Mouse (Mus musculus): ENCODE results near the gene Mmel1. TPM values are rescaled to one million over a fixed set of nuclear protein-coding genes. Genes with fewer than 3 reads are reported as not detected.

The Mmel1 gene
- polyA plus RNA-seq, 1 experiment from 2014 or later: 0.05 TPM

GRCm38 (mm10) chr4:154933306-154933907 is 64.0 kb downstream of the Mmel1 start:
- H3K4me1 ChIP-seq: peaks cover 3% of the 10 kb centered on the region
- WGBS: 61% methylated on average over 13 of the region's 13 CpGs
- H3K27me3 ChIP-seq: 0 out of 2 replicates have a peak, but pooled peaks cover 4% of the 10 kb centered on the region
- no peaks in the 10 kb centered on the region for H3K9me3 ChIP-seq
- H3K27ac ChIP-seq: no peak overlapping the region
- H3K36me3 ChIP-seq: no peaks in the 10 kb centered on the region
- no peak overlapping the region for H3K9ac ChIP-seq
- H3K4me2 ChIP-seq (replicated peaks): no peak overlapping the region
- H3K4me3 ChIP-seq: no peak overlapping the region
- no peak for ATAC-seq (ENCODE audit: low FRiP score, low read depth)

GRCm38 (mm10) chr4:154934800-154935199 is 65.4 kb downstream of the Mmel1 start:
- H3K36me3 ChIP-seq: no peaks in the 10 kb centered on the region

GRCm38 (mm10) chr4:154935788-154936187 is 66.4 kb downstream of the Mmel1 start:
- 71% methylated on average over 7 of the region's 7 CpGs for WGBS
- Histone ChIP-seq H3K4me2 (replicated peaks) (no peak overlapping the region), H3K9ac (no peak overlapping the region), H3K4me3 (no peak overlapping the region), H3K27me3 (0 out of 2 replicates have a peak, but pooled peaks cover 4% of the 10 kb centered on the region), H3K27ac (no peak overlapping the region), H3K9me3 (no peaks in the 10 kb centered on the region), H3K4me1 (no peaks in the 10 kb centered on the region), H3K36me3 (no peaks in the 10 kb centered on the region)
- ATAC-seq (ENCODE audit: low FRiP score, low read depth): no peak

More at GRCm38 (mm10) chr4:154934800-154935199, 65.4 kb downstream of the Mmel1 start:
- H3K9me3 ChIP-seq: no peaks in the 10 kb centered on the region
- H3K9ac ChIP-seq: no peak overlapping the region
- no peaks in the 10 kb centered on the region for H3K4me1 ChIP-seq
- no peak overlapping the region for H3K4me2 ChIP-seq (replicated peaks)
- H3K4me3 ChIP-seq: no peak overlapping the region
- WGBS: 85% methylated on average over 2 of the region's 2 CpGs
- H3K27me3 ChIP-seq: 0 out of 2 replicates have a peak, but pooled peaks cover 4% of the 10 kb centered on the region
- H3K27ac ChIP-seq: no peak overlapping the region
- ATAC-seq (ENCODE audit: low FRiP score, low read depth): no peak

GRCm38 (mm10) chr4:154936542-154937255 is 67.3 kb downstream of the Mmel1 start:
- no peak overlapping the region for H3K4me3 ChIP-seq
- H3K9me3 ChIP-seq: no peaks in the 10 kb centered on the region
- no peak overlapping the region for H3K4me2 ChIP-seq (replicated peaks)
- H3K4me1 ChIP-seq: no peaks in the 10 kb centered on the region
- ATAC-seq (ENCODE audit: low FRiP score, low read depth): no peak
- 61% methylated on average over 8 of the region's 8 CpGs for WGBS
- no peak overlapping the region for H3K9ac ChIP-seq
- H3K27me3 ChIP-seq: 0 out of 2 replicates have a peak, but pooled peaks cover 4% of the 10 kb centered on the region
- H3K27ac ChIP-seq: no peak overlapping the region
- H3K36me3 ChIP-seq: no peaks in the 10 kb centered on the region

GRCm38 (mm10) chr4:154937746-154938145 is 68.4 kb downstream of the Mmel1 start:
- Histone ChIP-seq H3K4me1 (no peaks in the 10 kb centered on the region), H3K9ac (no peak overlapping the region), H3K9me3 (no peaks in the 10 kb centered on the region), H3K36me3 (no peaks in the 10 kb centered on the region), H3K27me3 (0 out of 2 replicates have a peak, but pooled peaks cover 4% of the 10 kb centered on the region), H3K27ac (no peak overlapping the region), H3K4me3 (no peak overlapping the region), H3K4me2 (replicated peaks) (no peak overlapping the region)
- WGBS: 87% methylated on average over 1 of the region's 1 CpGs
- ATAC-seq (ENCODE audit: low FRiP score, low read depth): no peak

GRCm38 (mm10) chr4:154940156-154940555 is 70.8 kb downstream of the Mmel1 start:
- H3K9ac ChIP-seq: no peak overlapping the region
- H3K27me3 ChIP-seq: 0 out of 2 replicates have a peak, but pooled peaks cover 4% of the 10 kb centered on the region
- H3K36me3 ChIP-seq: no peaks in the 10 kb centered on the region
- no peaks in the 10 kb centered on the region for H3K4me1 ChIP-seq
- no peak overlapping the region for H3K4me2 ChIP-seq (replicated peaks)
- no peaks in the 10 kb centered on the region for H3K9me3 ChIP-seq
- no peak overlapping the region for H3K4me3 ChIP-seq
- no peak for ATAC-seq (ENCODE audit: low FRiP score, low read depth)
- H3K27ac ChIP-seq: no peak overlapping the region
- 87% methylated on average over 2 of the region's 2 CpGs for WGBS

- no peak for ATAC-seq (ENCODE audit: low FRiP score, low read depth)
- H3K36me3 ChIP-seq: no peaks in the 10 kb centered on the region
- no peak overlapping the region for H3K4me2 ChIP-seq (replicated peaks)
- no peak overlapping the region for H3K9ac ChIP-seq
- H3K27ac ChIP-seq: no peak overlapping the region
- H3K4me3 ChIP-seq: no peak overlapping the region
- WGBS: 96% methylated on average over 5 of the region's 5 CpGs
- H3K4me1 ChIP-seq: peaks cover 9% of the 10 kb centered on the region; the same call in 1 of the 2 replicates
- H3K9me3 ChIP-seq: no peaks in the 10 kb centered on the region
- H3K27me3 ChIP-seq: no peaks in the 10 kb centered on the region
Measured at GRCm38 (mm10) chr4:154941831-154942230, 72.4 kb downstream of the Mmel1 start.

GRCm38 (mm10) chr4:154942632-154943322 is 73.4 kb downstream of the Mmel1 start:
- H3K9ac ChIP-seq: no peak overlapping the region
- no peaks in the 10 kb centered on the region for H3K36me3 ChIP-seq
- no peak overlapping the region for H3K27ac ChIP-seq
- no peak for ATAC-seq (ENCODE audit: low FRiP score, low read depth)
- H3K4me2 ChIP-seq (replicated peaks): no peak overlapping the region
- H3K4me3 ChIP-seq: no peak overlapping the region
- WGBS: 77% methylated on average over 10 of the region's 10 CpGs
- H3K4me1 ChIP-seq: peaks cover 9% of the 10 kb centered on the region; the same call in 1 of the 2 replicates
- no peaks in the 10 kb centered on the region for H3K9me3 ChIP-seq
- H3K27me3 ChIP-seq: no peaks in the 10 kb centered on the region

- Histone ChIP-seq H3K4me2 (replicated peaks) (no peak overlapping the region), H3K4me1 (peaks cover 10% of the 10 kb centered on the region; the same call in 1 of the 2 replicates), H3K9me3 (no peaks in the 10 kb centered on the region), H3K4me3 (no peak overlapping the region), H3K27ac (no peak overlapping the region), H3K27me3 (peaks cover 5% of the 10 kb centered on the region), H3K36me3 (no peaks in the 10 kb centered on the region), H3K9ac (no peak overlapping the region)
- no peak for ATAC-seq (ENCODE audit: low FRiP score, low read depth)
- 88% methylated on average over 6 of the region's 6 CpGs for whole genome bisulfite sequencing
Measured at GRCm38 (mm10) chr4:154943323-154944039, 74.1 kb downstream of the Mmel1 start.

- Histone ChIP-seq H3K9ac (no peak overlapping the region), H3K4me2 (replicated peaks) (no peak overlapping the region), H3K27ac (no peak overlapping the region), H3K9me3 (no peaks in the 10 kb centered on the region), H3K36me3 (no peaks in the 10 kb centered on the region), H3K4me1 (peaks cover 15% of the 10 kb centered on the region; the same call in 1 of the 2 replicates), H3K27me3 (peaks cover 12% of the 10 kb centered on the region), H3K4me3 (no peak overlapping the region)
- WGBS: 20% methylated on average over 2 of the region's 2 CpGs
- peak; percentile 48; the same call in 1 of the 2 replicates for ATAC-seq (ENCODE audit: low FRiP score, low read depth)
Measured at GRCm38 (mm10) chr4:154944121-154944590, 74.8 kb downstream of the Mmel1 start.

All from limb, embryonic 13.5 days (tissue).